Mouse (Mus musculus) hindbrain, embryonic 15.5 days (tissue): ENCODE measurements around the gene Smpd2. TPM values are rescaled to one million over a fixed set of nuclear protein-coding genes. Genes with fewer than 3 reads are reported as not detected.
A peak's percentile ranks its signal among the peaks of the same experiment; 100 is the strongest.
"Not testable (repeated sequence)": the region's sequence is repeated elsewhere in the genome, so short reads cannot be mapped to it uniquely, and the experiment has no call there.

ENCODE experiments used
- ATAC-seq: fragments of 200-750 bp; cut with Nextera tagmentation; 2 replicates; pipeline ENCODE4 v1.8.0; 2017; ENCODE audit warnings: low read depth, moderate number of reproducible peaks, moderate TSS enrichment; ENCODE audit not compliant: low FRiP score
- H3K27ac ChIP-seq: fragments of 300-500 bp; sonication (generic); replicated peaks from 2 replicates; pipeline ENCODE4 v1.5.1; 2015; ENCODE audit warnings: mild to moderate bottlenecking, inconsistent platforms
- H3K27me3 ChIP-seq: fragments of 300-500 bp; sonication (generic); 2 replicates; pipeline ENCODE4 v1.6.1; 2015; ENCODE audit warnings: control low read depth, inconsistent platforms
- H3K36me3 ChIP-seq: fragments of 300-500 bp; sonication (generic); 2 replicates; pipeline ENCODE4 v1.6.1; 2015; ENCODE audit warnings: control low read depth, inconsistent platforms
- H3K4me1 ChIP-seq: fragments of 300-500 bp; sonication (generic); replicated peaks from 2 replicates; pipeline ENCODE4 v1.6.1; 2015; ENCODE audit warnings: control low read depth, inconsistent platforms
- H3K4me2 ChIP-seq: fragments of 300-500 bp; sonication (generic); 2 replicates; pipeline ENCODE4 v1.6.1; 2015; ENCODE audit warnings: moderate library complexity, mild to moderate bottlenecking, inconsistent platforms
- H3K4me3 ChIP-seq: fragments of 300-500 bp; sonication (generic); 2 replicates; pipeline ENCODE4 v1.5.1; 2015; ENCODE audit warnings: mild to moderate bottlenecking, inconsistent platforms
- H3K9ac ChIP-seq: fragments of 300-500 bp; sonication (generic); 2 replicates; pipeline ENCODE4 v1.6.1; 2015; ENCODE audit warnings: inconsistent platforms
- H3K9me3 ChIP-seq: fragments of 300-500 bp; sonication (generic); 2 replicates; pipeline ENCODE4 v1.6.1; 2016; ENCODE audit warnings: control low read depth, inconsistent platforms
- WGBS: fragments of 180-500 bp; shearing (Covaris S2); methylation state at CpG from one replicate; pipeline ENCODE4 v1.1.7; 2015; 5-methylcytosine and 5-hydroxymethylcytosine counted together
- polyA plus RNA-seq: library from polyadenylated mRNA; unstranded; fragments of >200 nt; fragmentation: Nextera tagmentation; extraction: Ambion mirVana; gene quantifications from 2 replicates; pipeline ENCODE4 v1.2.1, GENCODE M21; 2015

The Smpd2 gene
- polyA plus RNA-seq, 1 experiment from 2014 or later = 45.6 TPM

DNA sequence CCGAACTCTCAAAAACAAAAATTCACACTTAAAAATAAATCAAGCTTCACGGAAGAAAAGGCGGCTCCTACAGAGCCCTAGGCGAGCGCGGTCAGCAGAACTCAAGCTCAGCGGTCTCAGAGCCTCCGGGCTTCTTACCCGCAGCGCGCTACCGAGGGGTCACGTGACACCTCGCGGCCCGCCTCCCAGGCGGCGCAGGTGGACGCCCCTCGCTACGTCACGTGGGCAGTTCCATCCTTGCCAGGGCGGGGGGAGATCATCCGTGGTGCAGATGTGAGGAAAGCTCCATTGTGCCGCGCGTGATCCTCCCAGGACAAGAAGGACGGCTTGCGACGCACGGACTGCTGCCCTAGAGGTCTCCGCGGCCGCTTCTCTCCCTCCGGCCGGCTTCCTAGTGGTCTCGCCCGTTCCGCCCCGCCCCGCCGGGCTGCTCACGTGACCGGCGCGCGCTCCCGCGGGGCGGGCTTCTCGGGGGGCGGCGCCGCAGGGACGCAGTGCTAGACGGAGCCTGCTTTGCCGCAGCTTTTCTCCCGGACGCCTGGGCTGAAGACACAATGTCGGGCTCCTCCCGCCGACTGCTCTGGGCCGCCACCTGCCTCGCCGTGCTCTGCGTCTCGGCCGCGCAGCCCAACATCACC, 28.9 kb upstream of the Smpd2 start, which contains the start of gene Cd164:
Gene Cd164, plus strand, starts transcription at position 434 of the 638 bp plus-strand sequence.
- ATAC-seq = peak; percentile 94
- Histone ChIP-seq H3K27ac (peak within 1 kb of the TSS; percentile 99), H3K9me3 (no peaks in the 10 kb centered on the region), H3K36me3 (no peaks in the 10 kb centered on the region), H3K4me2 (peak within 1 kb of the TSS; percentile 95), H3K4me3 (peak within 1 kb of the TSS; percentile 83), H3K4me1 (peaks cover 29% of the 10 kb centered on the region), H3K9ac (peak within 1 kb of the TSS; percentile 74), H3K27me3 (no peaks in the 10 kb centered on the region)
- WGBS = under 1% methylated on average over 65 of the region's 69 CpGs

DNA sequence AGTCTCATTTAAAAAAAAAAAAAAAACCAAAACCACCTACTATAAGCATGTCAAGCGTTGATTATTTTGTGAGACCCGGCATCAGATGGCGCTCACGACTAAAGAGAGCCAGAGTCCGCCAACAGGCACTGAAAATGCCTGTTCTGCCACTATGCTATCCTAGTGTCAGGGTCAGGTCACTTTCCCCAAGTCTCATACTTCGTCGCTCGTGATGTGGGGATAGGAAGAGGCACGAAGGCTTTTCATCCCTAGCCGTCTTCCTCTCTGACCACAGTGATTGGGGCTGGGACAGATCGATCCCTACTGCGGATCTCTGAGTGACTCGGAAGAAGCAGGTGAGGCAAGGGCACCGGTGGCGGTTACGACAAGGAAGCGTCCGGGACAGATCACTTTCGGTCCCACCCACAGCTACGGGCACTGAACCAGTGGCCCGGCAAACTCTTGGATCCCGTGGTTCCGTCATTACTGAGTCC, 28.4 kb upstream of the Smpd2 start:
- under 1% methylated on average over 23 of the region's 23 CpGs for WGBS

DNA sequence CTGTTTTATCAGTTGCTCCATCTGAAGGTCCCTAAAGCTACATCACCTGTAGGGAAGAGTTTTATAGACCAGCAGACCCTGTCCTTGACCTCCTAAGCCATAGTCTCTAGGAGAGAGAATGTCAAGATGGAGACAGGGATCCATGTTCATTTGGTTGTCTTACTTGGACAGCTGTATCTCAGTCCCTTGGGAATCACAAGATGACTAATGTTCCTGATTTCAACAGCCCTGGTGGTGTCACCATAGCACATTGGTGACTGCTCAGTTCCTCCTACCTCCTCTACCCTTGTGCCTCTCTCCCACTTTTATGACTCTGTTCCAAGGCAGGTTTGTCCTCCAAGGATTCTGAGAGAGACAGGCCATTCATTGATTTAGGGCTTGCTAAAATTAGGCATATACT, 24.8 kb upstream of the Smpd2 start:
- no peak overlapping the region for H3K27ac ChIP-seq
- no peak overlapping the region for H3K4me3 ChIP-seq
- H3K9me3 ChIP-seq = no peaks in the 10 kb centered on the region
- no peaks in the 10 kb centered on the region for H3K4me1 ChIP-seq
- H3K4me2 ChIP-seq = no peak overlapping the region
- H3K27me3 ChIP-seq = no peaks in the 10 kb centered on the region
- no peaks in the 10 kb centered on the region for H3K36me3 ChIP-seq
- no peak overlapping the region for H3K9ac ChIP-seq
- no peak for ATAC-seq

More for the DNA sequence above, 28.4 kb upstream of the Smpd2 start:
- H3K9me3 ChIP-seq = no peaks in the 10 kb centered on the region
- peak overlapping the region; percentile 83 for H3K4me3 ChIP-seq
- peaks cover 29% of the 10 kb centered on the region for H3K4me1 ChIP-seq
- ATAC-seq = peak; percentile 77
- peak overlapping the region; percentile 95 for H3K4me2 ChIP-seq
- H3K9ac ChIP-seq = peak overlapping the region; percentile 74
- no peaks in the 10 kb centered on the region for H3K36me3 ChIP-seq
- H3K27me3 ChIP-seq = no peaks in the 10 kb centered on the region
- H3K27ac ChIP-seq = peak overlapping the region; percentile 99

DNA sequence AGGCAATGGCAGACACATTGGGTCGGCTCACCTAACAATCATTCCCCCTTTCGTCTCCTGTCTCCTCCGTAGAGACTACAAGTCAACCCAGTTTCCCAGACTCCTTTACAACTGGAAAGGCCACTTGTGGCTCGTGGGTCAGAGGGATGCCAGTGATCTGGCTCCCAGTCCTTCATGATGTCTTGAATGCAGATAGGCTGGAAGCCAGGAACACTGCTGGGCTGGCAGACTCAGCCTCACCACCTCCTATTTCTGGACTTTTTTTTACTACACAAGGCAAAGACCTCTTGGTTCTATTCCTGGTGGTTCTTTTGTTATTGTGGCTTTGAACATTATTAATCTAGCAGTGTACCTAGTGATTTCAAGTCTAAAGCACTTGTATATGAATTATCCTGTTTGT, 24.1 kb upstream of the Smpd2 start:
- H3K27ac ChIP-seq = no peak overlapping the region
- no peak overlapping the region for H3K4me3 ChIP-seq
- no peak for ATAC-seq
- H3K4me2 ChIP-seq = no peak overlapping the region
- H3K9ac ChIP-seq = no peak overlapping the region
- H3K27me3 ChIP-seq = no peaks in the 10 kb centered on the region
- no peaks in the 10 kb centered on the region for H3K9me3 ChIP-seq
- H3K36me3 ChIP-seq = no peaks in the 10 kb centered on the region
- H3K4me1 ChIP-seq = no peaks in the 10 kb centered on the region
- WGBS = 83% methylated on average over 4 of the region's 4 CpGs

DNA sequence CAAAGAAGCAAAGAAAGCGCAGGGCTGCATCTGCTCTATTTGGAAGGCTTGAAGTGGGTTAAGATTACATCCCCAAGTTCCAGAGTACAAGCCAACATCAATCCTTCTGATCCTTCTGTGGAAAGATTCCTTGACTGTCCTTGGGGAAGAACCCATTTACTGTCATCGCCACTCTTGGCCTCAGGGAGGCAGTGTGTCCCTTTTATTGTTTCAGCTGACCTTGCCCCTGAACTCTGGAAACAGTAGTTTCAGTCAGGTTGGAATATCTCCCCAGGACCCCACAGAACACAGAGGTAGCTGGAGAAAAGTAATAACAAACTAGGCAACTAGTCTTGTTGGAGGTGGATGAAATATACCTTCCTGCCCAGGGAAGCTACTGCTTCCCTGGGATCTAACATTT, 19.0 kb upstream of the Smpd2 start:
- Histone ChIP-seq H3K4me3 (no peak overlapping the region), H3K27me3 (no peaks in the 10 kb centered on the region), H3K27ac (no peak overlapping the region), H3K9ac (no peak overlapping the region), H3K4me1 (no peaks in the 10 kb centered on the region; the same call in 1 of the 2 replicates), H3K4me2 (no peak overlapping the region), H3K9me3 (no peaks in the 10 kb centered on the region), H3K36me3 (no peaks in the 10 kb centered on the region)
- ATAC-seq = no peak
- 42% methylated on average over 2 of the region's 2 CpGs for WGBS

DNA sequence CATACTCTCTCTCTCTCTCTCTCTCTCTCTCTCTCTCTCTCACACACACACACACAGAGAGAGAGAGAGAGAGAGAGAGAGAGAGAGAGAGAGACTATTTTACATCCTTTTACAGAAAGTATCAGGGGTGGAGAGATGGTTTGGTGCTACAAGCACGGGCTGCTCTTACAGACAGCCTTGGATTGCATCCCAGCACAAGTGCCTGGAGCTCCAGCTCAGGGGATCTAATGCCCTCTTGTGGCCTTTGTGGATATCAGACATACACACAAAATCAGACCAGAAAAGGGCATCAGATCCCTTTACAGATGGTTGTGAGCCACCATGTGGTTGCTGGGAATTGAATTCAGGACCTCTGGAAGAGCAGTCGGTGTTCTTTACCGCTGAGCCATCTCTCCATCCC, 15.3 kb upstream of the Smpd2 start:
- H3K4me1 ChIP-seq, H3K4me2 ChIP-seq, H3K36me3 ChIP-seq, H3K27ac ChIP-seq, H3K27me3 ChIP-seq, H3K9me3 ChIP-seq, H3K4me3 ChIP-seq: not testable (repeated sequence)
- 3% methylated on average over 3 of the region's 3 CpGs for WGBS
- H3K9ac ChIP-seq = 0 out of 2 replicates have a peak overlapping the region, but pooled peaks have one; percentile 1
- peak; percentile 82 for ATAC-seq

DNA sequence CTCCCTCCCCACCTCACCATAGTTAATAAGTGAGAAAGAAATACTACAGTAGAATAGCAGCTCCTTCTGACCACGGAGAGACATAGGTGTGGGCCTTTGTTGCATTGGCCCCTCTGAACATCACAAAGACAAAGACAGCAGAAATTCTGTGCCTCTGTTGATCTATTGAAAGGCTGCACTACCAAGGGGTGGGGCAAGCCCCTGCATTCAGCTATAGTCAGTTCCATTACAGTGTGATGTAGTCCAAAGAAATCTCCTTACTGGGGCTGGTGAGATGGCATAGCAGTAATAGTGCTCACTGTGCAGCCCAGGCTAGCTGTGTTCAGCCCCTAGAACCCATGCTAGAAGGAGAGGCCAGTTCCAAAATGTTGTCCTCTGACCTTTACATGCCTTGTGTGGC, 14.8 kb upstream of the Smpd2 start:
- Histone ChIP-seq H3K9ac (0 out of 2 replicates have a peak overlapping the region, but pooled peaks have one; percentile 1), H3K4me1 (no peaks in the 10 kb centered on the region; the same call in 1 of the 2 replicates), H3K36me3 (no peaks in the 10 kb centered on the region), H3K27ac (no peak overlapping the region), H3K4me2 (no peak overlapping the region), H3K9me3 (no peaks in the 10 kb centered on the region), H3K27me3 (no peaks in the 10 kb centered on the region), H3K4me3 (no peak overlapping the region)
- 92% methylated on average over 1 of the region's 1 CpGs for WGBS
- 0 out of 2 replicates have a peak, but pooled peaks have one; percentile 31 for ATAC-seq

DNA sequence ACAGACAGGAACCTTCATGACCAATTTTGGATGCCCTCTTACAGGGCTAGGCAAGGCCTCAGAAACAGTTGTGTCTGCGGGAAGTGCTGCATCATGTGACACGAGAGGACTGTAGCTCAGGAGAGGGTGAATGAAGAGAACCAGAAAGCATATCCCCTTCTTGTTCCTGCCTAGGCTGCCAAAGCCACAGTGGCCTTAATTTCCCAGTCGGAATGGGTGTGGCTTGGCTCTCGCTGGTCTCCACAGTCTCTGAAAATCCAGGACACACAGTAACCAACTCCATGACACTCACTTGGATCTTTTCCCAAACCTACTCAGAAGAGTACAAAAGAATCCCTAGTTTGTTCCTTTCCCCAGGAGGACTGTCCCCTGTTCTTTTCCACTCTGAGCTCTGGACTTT, 10.8 kb upstream of the Smpd2 start:
- Histone ChIP-seq H3K4me3 (no peak overlapping the region), H3K9me3 (no peaks in the 10 kb centered on the region), H3K36me3 (no peaks in the 10 kb centered on the region), H3K4me2 (no peak overlapping the region), H3K27ac (no peak overlapping the region), H3K9ac (no peak overlapping the region), H3K27me3 (no peaks in the 10 kb centered on the region), H3K4me1 (no peaks in the 10 kb centered on the region; the same call in 1 of the 2 replicates)
- ATAC-seq = peak; percentile 59
- WGBS = 56% methylated on average over 4 of the region's 4 CpGs

DNA sequence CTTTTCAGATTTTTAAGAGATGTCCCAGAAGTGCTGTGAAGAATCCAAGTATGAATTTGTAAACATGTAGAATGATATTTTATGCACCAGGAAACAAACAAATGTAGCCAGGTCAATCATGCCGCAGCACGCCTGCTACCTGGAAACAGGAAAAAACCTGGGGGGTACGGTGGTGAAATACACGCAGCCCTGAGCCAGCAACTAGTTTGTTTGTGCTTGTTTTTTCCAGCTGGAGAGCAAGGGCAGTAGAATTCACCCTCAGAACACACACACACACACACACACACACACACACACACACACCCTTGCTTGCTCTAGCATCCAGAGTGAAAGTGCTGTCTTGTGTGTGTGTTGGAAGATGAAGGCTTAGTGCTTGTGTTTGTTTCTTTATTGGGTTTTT, 942 bp upstream of the Smpd2 start:
- ATAC-seq = no peak
- Histone ChIP-seq H3K4me1 (peaks cover 19% of the 10 kb centered on the region), H3K4me2 (peak overlapping the region; percentile 95), H3K9ac (no peak overlapping the region), H3K27me3 (no peaks in the 10 kb centered on the region), H3K9me3 (no peaks in the 10 kb centered on the region), H3K4me3 (peak overlapping the region; percentile 72), H3K36me3 (no peaks in the 10 kb centered on the region), H3K27ac (no peak overlapping the region)
- 46% methylated on average over 4 of the region's 4 CpGs for WGBS

DNA sequence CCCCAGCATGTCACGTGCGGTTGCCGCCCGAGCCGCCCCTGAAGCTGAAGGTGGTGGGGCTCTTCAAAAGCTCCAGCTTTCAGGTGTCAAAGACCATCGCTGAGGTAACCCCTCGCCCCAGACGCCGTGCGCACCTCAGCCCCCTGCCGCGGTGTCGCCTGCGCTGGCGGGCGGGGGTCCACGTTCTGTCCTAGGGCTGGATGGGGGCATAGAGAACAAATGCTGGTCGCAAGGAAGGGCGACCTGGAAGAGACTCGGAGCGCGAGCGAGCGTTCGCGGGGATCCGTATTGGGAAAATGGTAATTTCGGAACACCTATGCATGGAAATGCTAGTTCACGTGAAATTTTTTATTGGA, 327 bp upstream of the Smpd2 start:
- Histone ChIP-seq H3K36me3 (no peaks in the 10 kb centered on the region), H3K4me2 (peak overlapping the region; percentile 95), H3K4me1 (peaks cover 19% of the 10 kb centered on the region), H3K9me3 (no peaks in the 10 kb centered on the region), H3K9ac (peak overlapping the region; percentile 72), H3K27me3 (no peaks in the 10 kb centered on the region), H3K27ac (0 out of 2 replicates have a peak overlapping the region, but pooled peaks have one; percentile 62), H3K4me3 (peak overlapping the region; percentile 72)
- WGBS = under 1% methylated on average over 29 of the region's 29 CpGs
- ATAC-seq = peak; percentile 77

DNA sequence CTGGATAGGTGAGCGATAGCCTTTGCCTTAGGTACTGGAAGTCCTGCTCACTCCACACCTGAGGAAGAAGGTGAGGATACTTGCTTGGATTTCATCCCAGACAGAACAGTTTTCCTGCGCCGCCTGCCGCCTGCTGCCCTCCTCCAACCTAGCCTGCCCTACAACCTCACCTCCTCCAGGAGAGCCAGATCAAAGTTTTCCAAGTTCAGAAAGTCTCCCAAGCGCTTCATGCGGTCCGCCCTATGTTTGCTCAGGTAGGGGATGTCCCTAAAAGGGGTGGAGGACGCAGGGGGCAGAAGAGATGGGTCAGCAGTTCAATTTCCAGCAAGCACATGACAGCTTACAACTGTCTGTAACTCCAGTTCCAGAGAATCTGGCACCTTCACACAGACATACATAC, 875 bp downstream of the Smpd2 start:
- WGBS = 33% methylated on average over 8 of the region's 8 CpGs
- no peaks in the 10 kb centered on the region for H3K27me3 ChIP-seq
- ATAC-seq = no peak

DNA sequence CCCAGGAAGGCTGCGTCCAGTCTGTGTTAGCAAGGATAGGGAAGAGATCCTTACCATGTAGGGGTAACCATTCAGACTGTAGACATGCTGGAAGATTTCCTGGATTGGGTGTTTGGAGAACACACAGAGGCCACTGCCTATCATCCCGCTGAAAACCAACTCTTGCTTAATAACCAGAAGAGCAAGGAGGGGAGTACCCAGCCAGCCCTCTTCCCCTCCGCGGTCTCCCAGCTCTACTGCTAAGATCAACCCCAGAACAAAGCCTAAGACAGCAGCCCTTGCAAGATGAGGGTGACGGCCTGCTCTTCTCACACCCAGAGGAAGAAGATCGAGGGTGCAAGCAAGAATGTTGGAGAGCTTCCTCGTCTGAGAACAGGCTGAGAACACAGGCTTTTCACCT, 1.3 kb downstream of the Smpd2 start:
- H3K27me3 ChIP-seq = no peaks in the 10 kb centered on the region
- no peak for ATAC-seq
- H3K4me2 ChIP-seq = peak overlapping the region; percentile 95
- H3K27ac ChIP-seq = no peak overlapping the region
- peak overlapping the region; percentile 72 for H3K4me3 ChIP-seq
- no peaks in the 10 kb centered on the region for H3K9me3 ChIP-seq
- no peaks in the 10 kb centered on the region; the same call in 1 of the 2 replicates for H3K36me3 ChIP-seq
- 53% methylated on average over 7 of the region's 7 CpGs for WGBS
- H3K4me1 ChIP-seq = peaks cover 19% of the 10 kb centered on the region
- H3K9ac ChIP-seq = no peak overlapping the region

More for the DNA sequence above, 875 bp downstream of the Smpd2 start:
- Histone ChIP-seq H3K9ac (peak overlapping the region; percentile 72), H3K4me2 (peak overlapping the region; percentile 95), H3K4me3 (peak overlapping the region; percentile 72), H3K4me1 (peaks cover 19% of the 10 kb centered on the region), H3K36me3 (no peaks in the 10 kb centered on the region; the same call in 1 of the 2 replicates), H3K9me3 (no peaks in the 10 kb centered on the region), H3K27ac (no peak overlapping the region)
